Mouse (Mus musculus): ENCODE measurements around the gene Gp1bb. TPM values are rescaled to one million over a fixed set of nuclear protein-coding genes. Genes with fewer than 3 reads are reported as not detected.
A peak's percentile ranks its signal among the peaks of the same experiment; 100 is the strongest.

The Gp1bb gene
- polyA plus RNA-seq, 2 experiments: 15.0 to 23.6 TPM

DNA sequence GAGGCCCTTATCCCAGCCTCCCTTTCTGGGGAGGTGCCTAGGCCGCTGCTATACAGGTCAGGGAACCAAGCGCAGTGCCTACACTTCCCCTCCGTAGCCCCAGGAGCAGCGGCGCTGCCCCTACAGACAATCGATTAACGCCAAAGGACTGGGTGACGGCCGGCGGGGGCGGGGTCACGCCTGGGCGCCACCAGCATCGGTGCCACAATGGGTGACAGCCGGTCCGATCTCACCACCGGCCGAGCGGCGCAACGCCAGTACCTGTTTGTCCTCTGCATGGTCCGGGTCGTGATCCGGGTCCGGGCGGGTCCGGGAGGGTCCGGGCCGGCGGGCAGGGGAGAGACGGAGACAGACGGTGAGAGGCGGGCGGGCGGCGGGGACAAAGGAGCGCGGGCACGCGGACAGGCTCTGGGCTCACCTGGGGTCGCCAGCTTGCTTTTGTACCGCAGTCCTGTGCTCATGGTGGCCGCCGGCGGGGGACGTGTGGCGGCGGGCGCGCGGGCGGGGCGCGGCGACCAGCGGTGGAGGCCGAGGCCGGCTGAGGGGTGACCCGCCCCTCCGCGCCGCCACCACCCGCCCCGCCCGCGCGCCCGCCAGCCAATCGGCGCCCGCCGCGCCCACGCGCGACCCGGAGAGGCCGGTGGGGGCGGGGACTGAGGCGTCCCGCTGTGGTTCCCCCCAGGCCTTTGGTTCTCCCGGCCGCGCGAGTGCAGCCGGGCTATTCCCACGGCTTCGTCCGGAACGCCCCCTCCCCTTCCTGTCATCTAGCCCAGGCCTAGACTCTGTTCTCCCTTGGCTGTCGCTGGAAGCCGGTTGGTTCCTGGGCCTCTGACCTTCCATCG, 7.4 kb upstream of the Gp1bb start, which contains the start of gene Sept5:
Sept5 (minus strand) TSS at position 565 of the 842 bp plus-strand sequence.
- H3K4me3 ChIP-seq (ENCODE audit: insufficient read depth in 1 of 2, low read depth in 2 of 2, low read length in 2 of 2): peak within 1 kb of the TSS; percentile 30 to 57
- H3K27me3 ChIP-seq (ENCODE audit: control insufficient read depth, insufficient read depth, low read length): peaks cover 66% of the 10 kb centered on the region
- H3K4me2 ChIP-seq (ENCODE audit: low read depth): peak within 1 kb of the TSS; percentile 72
- H3K4me1 ChIP-seq (replicated peaks; ENCODE audit: control insufficient read depth in 2 of 2, insufficient read depth in 2 of 2, low read length in 1 of 2): no peaks in the 10 kb centered on the region; a peak in 1 of 4 replicates
- no peak for TF ChIP-seq CTCF (IDR thresholded peaks at IDR 0.05; ENCODE audit: low read depth)
- no peak for TF ChIP-seq EP300 (IDR thresholded peaks at IDR 0.05; ENCODE audit: low read depth)
- no peaks in the 10 kb centered on the region for H3K9me3 ChIP-seq (ENCODE audit: control insufficient read depth, low read length)
- H3K27ac ChIP-seq: no peak within 1 kb of the TSS
- no peaks in the 10 kb centered on the region for H3K36me3 ChIP-seq (replicated peaks; ENCODE audit: control insufficient read depth, insufficient read depth, low read depth)
- DNase-seq (ENCODE audit: low read depth in 3 of 3, low spot score in 3 of 3): no peak
- ATAC-seq (ENCODE audit: insufficient read depth): peak; percentile 39
- no peak within 1 kb of the TSS for H3K9ac ChIP-seq (replicated peaks)
- under 1% methylated on average over 84 of the region's 93 CpGs for WGBS (ENCODE audit: insufficient replicate concordance)

- Histone ChIP-seq H3K4me1 (replicated peaks; ENCODE audit: control insufficient read depth in 2 of 2, insufficient read depth in 2 of 2, low read length in 1 of 2) (no peaks in the 10 kb centered on the region; a peak in 1 of 4 replicates), H3K36me3 (replicated peaks; ENCODE audit: control insufficient read depth, insufficient read depth, low read depth) (no peaks in the 10 kb centered on the region), H3K9ac (replicated peaks) (no peak overlapping the region), H3K9me3 (ENCODE audit: control insufficient read depth, low read length) (no peaks in the 10 kb centered on the region), H3K4me2 (ENCODE audit: low read depth) (peak overlapping the region; percentile 72), H3K4me3 (ENCODE audit: insufficient read depth in 1 of 2, low read depth in 2 of 2, low read length in 2 of 2) (peak overlapping the region; percentile 30 to 57), H3K27ac (no peak overlapping the region), H3K27me3 (ENCODE audit: control insufficient read depth, insufficient read depth, low read length) (peaks cover 72% of the 10 kb centered on the region)
- no peak for ATAC-seq (ENCODE audit: insufficient read depth)
- TF ChIP-seq CTCF (IDR thresholded peaks at IDR 0.05; ENCODE audit: low read depth): no peak
- no peak for TF ChIP-seq EP300 (IDR thresholded peaks at IDR 0.05; ENCODE audit: low read depth)
- DNase-seq (ENCODE audit: low read depth in 3 of 3, low spot score in 3 of 3): no peak
- WGBS (ENCODE audit: insufficient replicate concordance): 29% methylated on average over 2 of the region's 2 CpGs
Observed at GRCm38 (mm10) chr16:18628948-18629340, 6.7 kb upstream of the Gp1bb start.

DNA sequence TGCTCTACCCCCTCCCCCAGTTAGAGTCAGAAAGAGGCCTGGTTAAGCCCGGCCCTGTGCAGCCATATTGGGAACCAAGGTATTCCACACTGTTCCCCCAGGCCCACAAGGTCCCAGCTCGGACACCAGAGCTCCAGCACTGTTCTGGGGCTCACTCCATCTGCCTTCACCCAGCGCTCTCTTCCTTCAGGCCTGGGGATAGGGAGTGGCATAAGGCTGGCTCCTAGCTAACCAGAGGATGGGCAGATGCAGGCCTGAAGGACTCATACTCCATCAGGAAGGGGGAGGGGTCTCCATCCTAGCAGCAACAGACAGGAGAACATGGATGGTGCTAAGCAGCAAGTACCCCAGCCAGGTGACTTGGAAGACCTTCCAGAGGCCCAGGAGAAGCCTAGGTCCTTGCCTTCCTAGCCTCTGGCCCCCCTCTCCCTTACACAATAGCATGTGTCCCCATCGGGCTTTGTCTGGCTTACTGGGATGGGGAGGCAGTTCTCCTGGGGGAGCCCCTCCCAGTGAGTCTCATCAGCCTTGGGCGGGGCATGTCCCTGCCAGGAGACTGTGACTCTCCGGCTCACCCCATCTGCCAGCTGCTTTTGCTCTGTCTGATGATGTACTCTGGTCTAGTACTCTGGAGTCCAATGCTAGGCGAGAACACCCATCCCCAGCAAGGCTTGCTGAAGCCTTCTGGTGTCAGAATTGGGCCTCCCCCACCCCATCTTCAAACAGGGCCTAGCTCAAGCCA, 6.2 kb upstream of the Gp1bb start:
- no peaks in the 10 kb centered on the region; a peak in 1 of 4 replicates for H3K4me1 ChIP-seq (replicated peaks; ENCODE audit: control insufficient read depth in 2 of 2, insufficient read depth in 2 of 2, low read length in 1 of 2)
- no peaks in the 10 kb centered on the region for H3K9me3 ChIP-seq (ENCODE audit: control insufficient read depth, low read length)
- no peak for TF ChIP-seq EP300 (IDR thresholded peaks at IDR 0.05; ENCODE audit: low read depth)
- TF ChIP-seq CTCF (IDR thresholded peaks at IDR 0.05; ENCODE audit: low read depth): no peak
- DNase-seq (ENCODE audit: low read depth in 3 of 3, low spot score in 3 of 3): no peak
- 51% methylated on average over 7 of the region's 7 CpGs for WGBS (ENCODE audit: insufficient replicate concordance)
- no peaks in the 10 kb centered on the region for H3K36me3 ChIP-seq (replicated peaks; ENCODE audit: control insufficient read depth, insufficient read depth, low read depth)
- H3K27ac ChIP-seq: no peak overlapping the region
- H3K27me3 ChIP-seq (ENCODE audit: control insufficient read depth, insufficient read depth, low read length): peaks cover 78% of the 10 kb centered on the region
- H3K4me2 ChIP-seq (ENCODE audit: low read depth): no peak overlapping the region
- no peak overlapping the region for H3K4me3 ChIP-seq (ENCODE audit: insufficient read depth in 1 of 2, low read depth in 2 of 2, low read length in 2 of 2)
- no peak for ATAC-seq (ENCODE audit: insufficient read depth)
- no peak overlapping the region for H3K9ac ChIP-seq (replicated peaks)

DNA sequence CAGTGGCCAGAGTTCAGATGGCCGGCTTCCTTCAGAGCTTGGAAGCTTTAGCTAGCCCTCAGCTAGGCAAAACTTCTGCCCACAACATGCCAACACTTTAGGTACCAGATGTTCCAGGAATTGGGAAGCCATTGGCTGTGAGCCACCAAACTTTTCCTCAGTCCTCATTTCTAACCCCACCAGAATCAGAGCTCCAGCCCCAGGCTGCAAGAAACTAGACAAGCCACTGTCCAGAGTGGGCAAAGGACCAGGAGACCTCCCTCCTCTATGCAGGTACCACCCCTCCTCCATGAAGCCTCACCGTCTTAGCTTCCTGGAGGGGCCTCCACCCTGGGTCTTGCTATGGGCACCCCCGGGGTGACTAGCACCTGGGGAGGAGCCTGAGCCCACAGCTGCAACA, 5.0 kb upstream of the Gp1bb start:
- H3K36me3 ChIP-seq (replicated peaks; ENCODE audit: control insufficient read depth, insufficient read depth, low read depth): no peaks in the 10 kb centered on the region
- no peaks in the 10 kb centered on the region for H3K9me3 ChIP-seq (ENCODE audit: control insufficient read depth, low read length)
- no peak for ATAC-seq (ENCODE audit: insufficient read depth)
- no peak overlapping the region for H3K9ac ChIP-seq (replicated peaks)
- no peak overlapping the region for H3K4me3 ChIP-seq (ENCODE audit: insufficient read depth in 1 of 2, low read depth in 2 of 2, low read length in 2 of 2)
- 31% methylated on average over 3 of the region's 3 CpGs for WGBS (ENCODE audit: insufficient replicate concordance)
- no peak overlapping the region for H3K27ac ChIP-seq
- no peaks in the 10 kb centered on the region; a peak in 1 of 4 replicates for H3K4me1 ChIP-seq (replicated peaks; ENCODE audit: control insufficient read depth in 2 of 2, insufficient read depth in 2 of 2, low read length in 1 of 2)
- H3K4me2 ChIP-seq (ENCODE audit: low read depth): no peak overlapping the region
- no peak for DNase-seq (ENCODE audit: low read depth in 3 of 3, low spot score in 3 of 3)
- TF ChIP-seq CTCF (IDR thresholded peaks at IDR 0.05; ENCODE audit: low read depth): no peak
- TF ChIP-seq EP300 (IDR thresholded peaks at IDR 0.05; ENCODE audit: low read depth): no peak
- peaks cover 90% of the 10 kb centered on the region for H3K27me3 ChIP-seq (ENCODE audit: control insufficient read depth, insufficient read depth, low read length)

- Histone ChIP-seq H3K27ac (no peak within 1 kb of the TSS), H3K36me3 (replicated peaks; ENCODE audit: control insufficient read depth, insufficient read depth, low read depth) (no peaks in the 10 kb centered on the region), H3K27me3 (ENCODE audit: control insufficient read depth, insufficient read depth, low read length) (peaks cover 97% of the 10 kb centered on the region), H3K4me2 (ENCODE audit: low read depth) (peak within 1 kb of the TSS; percentile 61), H3K4me1 (replicated peaks; ENCODE audit: control insufficient read depth in 2 of 2, insufficient read depth in 2 of 2, low read length in 1 of 2) (no peaks in the 10 kb centered on the region), H3K4me3 (ENCODE audit: insufficient read depth in 1 of 2, low read depth in 2 of 2, low read length in 2 of 2) (peak within 1 kb of the TSS in 1 of 2 experiments; percentile 48; a peak in 3 of 4 replicates), H3K9me3 (ENCODE audit: control insufficient read depth, low read length) (no peaks in the 10 kb centered on the region), H3K9ac (replicated peaks) (no peak within 1 kb of the TSS)
- TF ChIP-seq EP300 (IDR thresholded peaks at IDR 0.05; ENCODE audit: low read depth) (no peak), CTCF (IDR thresholded peaks at IDR 0.05; ENCODE audit: low read depth) (peak; percentile 86)
- ATAC-seq (ENCODE audit: insufficient read depth): no peak
- peak; percentile 20 to 43 (median 37) for DNase-seq (ENCODE audit: low read depth in 3 of 3, low spot score in 3 of 3)
- WGBS (ENCODE audit: insufficient replicate concordance): under 1% methylated on average over 64 of the region's 65 CpGs
Observed at GRCm38 (mm10) chr16:18626376-18626878, 4.2 kb upstream of the Gp1bb start, which contains the start of gene Gm49601. Gm49601 (minus strand) TSS chr16:18626427.

Data from liver, embryonic 14.5 days (tissue).